Mouse (Mus musculus) forebrain, embryonic 13.5 days (tissue): ENCODE data around the gene Adprh. TPM values are rescaled to one million over a fixed set of nuclear protein-coding genes. Genes with fewer than 3 reads are reported as not detected.

Experiments
- ATAC-seq: fragments of 200-750 bp; cut with Nextera tagmentation; 2 replicates; pipeline ENCODE4 v1.8.0; 2017
- H3K27ac ChIP-seq: fragments of 300-500 bp; sonication (generic); 2 replicates; pipeline ENCODE4 v1.5.1; 2015; ENCODE audit warnings: inconsistent platforms, mild to moderate bottlenecking, moderate library complexity
- H3K27me3 ChIP-seq: fragments of 300-500 bp; sonication (generic); 2 replicates; pipeline ENCODE4 v1.6.1; 2015; ENCODE audit warnings: mild to moderate bottlenecking, inconsistent platforms
- H3K36me3 ChIP-seq: fragments of 300-500 bp; sonication (generic); 2 replicates; pipeline ENCODE4 v1.6.1; 2015; ENCODE audit warnings: mild to moderate bottlenecking, inconsistent platforms; ENCODE audit not compliant: poor library complexity, severe bottlenecking
- H3K4me1 ChIP-seq: fragments of 300-500 bp; sonication (generic); 2 replicates; pipeline ENCODE4 v1.6.1; 2015; ENCODE audit warnings: inconsistent platforms
- H3K4me2 ChIP-seq: fragments of 300-500 bp; sonication (generic); 2 replicates; pipeline ENCODE4 v1.6.1; 2015; ENCODE audit warnings: inconsistent platforms, mild to moderate bottlenecking, moderate library complexity
- H3K4me3 ChIP-seq: fragments of 300-500 bp; sonication (generic); 2 replicates; pipeline ENCODE4 v1.5.1; 2015; ENCODE audit warnings: mild to moderate bottlenecking, inconsistent platforms
- H3K9ac ChIP-seq: fragments of 300-500 bp; sonication (generic); 2 replicates; pipeline ENCODE4 v1.6.1; 2015; ENCODE audit warnings: mild to moderate bottlenecking, inconsistent platforms
- H3K9me3 ChIP-seq: fragments of 300-500 bp; sonication (generic); replicated peaks from 2 replicates; pipeline ENCODE4 v1.6.1; 2016; ENCODE audit warnings: inconsistent platforms
- WGBS: fragments of 180-500 bp; shearing (Covaris S2); methylation state at CpG from one replicate; pipeline ENCODE4 v1.1.7; 2015; 5-methylcytosine and 5-hydroxymethylcytosine counted together
- polyA plus RNA-seq: library from polyadenylated mRNA; unstranded; fragments of >200 nt; fragmentation: Nextera tagmentation; extraction: Ambion mirVana; gene quantifications from 2 replicates; pipeline ENCODE4 v1.2.1, GENCODE M21; 2015

The Adprh gene
- polyA plus RNA-seq, 1 experiment from 2014 or later: 145 TPM

DNA sequence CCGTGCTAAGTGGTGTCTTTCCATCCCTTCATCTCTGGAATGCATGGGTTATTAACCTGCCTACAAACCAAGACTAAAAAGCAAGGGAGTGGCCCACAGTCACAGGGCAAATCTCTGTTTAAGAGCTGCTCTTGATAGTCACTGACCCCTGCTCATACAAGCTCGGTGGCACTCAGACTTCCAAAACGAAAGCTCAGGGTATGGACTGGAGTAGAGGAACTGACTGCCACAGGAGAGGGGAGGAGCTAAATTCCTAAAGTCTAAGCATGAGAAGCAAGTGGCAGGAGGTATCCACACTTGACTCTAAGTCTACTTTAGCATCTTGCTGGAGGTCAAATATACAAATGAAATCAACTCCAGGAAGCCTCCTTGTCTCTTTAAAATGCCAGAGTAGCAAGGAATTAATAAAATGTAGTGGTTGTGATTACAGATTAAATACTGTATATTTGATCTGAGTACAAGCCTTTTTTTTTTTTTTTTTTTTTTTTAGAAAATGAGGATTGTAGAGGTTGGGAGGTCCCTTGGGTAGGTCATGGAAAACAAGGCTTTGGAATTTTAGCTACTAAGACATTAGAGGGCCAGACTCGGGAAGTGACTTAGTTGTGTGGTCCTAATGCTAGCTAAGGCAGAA, 23.3 kb upstream of the Adprh start:
- no peaks in the 10 kb centered on the region for H3K27me3 ChIP-seq
- peak overlapping the region; percentile 68 for H3K4me2 ChIP-seq
- H3K9ac ChIP-seq: no peak overlapping the region
- no peak overlapping the region for H3K27ac ChIP-seq
- H3K36me3 ChIP-seq: no peaks in the 10 kb centered on the region
- 60% methylated on average over 4 of the region's 4 CpGs for WGBS
- H3K4me1 ChIP-seq: peaks cover 9% of the 10 kb centered on the region
- 0 out of 2 replicates have a peak, but pooled peaks have one; percentile 10 for ATAC-seq
- H3K4me3 ChIP-seq: no peak overlapping the region
- H3K9me3 ChIP-seq: no peaks in the 10 kb centered on the region

DNA sequence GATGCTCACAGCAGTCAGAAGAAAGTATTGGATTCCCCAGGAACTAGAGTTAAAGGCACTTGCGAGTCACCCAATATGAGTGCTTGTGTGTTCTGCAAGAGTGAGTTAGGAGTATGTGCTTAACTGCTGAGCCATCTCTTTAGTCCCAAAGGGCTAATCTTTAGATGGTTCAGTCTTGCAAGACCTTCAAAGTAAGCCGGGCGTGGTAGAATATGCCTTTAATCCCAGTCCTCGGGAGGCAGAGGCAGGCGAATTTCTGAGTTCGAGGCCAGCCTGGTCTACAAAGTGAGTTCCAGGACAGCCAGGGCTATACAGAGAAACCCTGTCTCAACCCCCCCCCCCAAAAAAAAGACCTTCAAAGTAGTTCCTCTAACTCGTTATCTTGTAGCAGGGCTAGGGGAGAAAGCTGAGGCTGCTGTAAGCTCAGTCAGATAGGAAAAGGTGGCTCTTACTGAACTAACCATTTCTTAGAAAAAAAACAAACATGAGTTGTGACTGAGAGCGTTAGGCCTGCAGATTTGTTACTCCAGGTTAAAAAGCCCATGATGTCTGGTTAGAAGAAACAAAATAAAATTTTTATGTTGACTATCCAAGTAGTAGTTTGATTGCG, 22.3 kb upstream of the Adprh start:
- no peak overlapping the region for H3K4me2 ChIP-seq
- no peak overlapping the region for H3K4me3 ChIP-seq
- ATAC-seq: no peak
- H3K4me1 ChIP-seq: peaks cover 9% of the 10 kb centered on the region
- no peaks in the 10 kb centered on the region for H3K27me3 ChIP-seq
- H3K36me3 ChIP-seq: no peaks in the 10 kb centered on the region
- H3K27ac ChIP-seq: no peak overlapping the region
- no peaks in the 10 kb centered on the region for H3K9me3 ChIP-seq
- 93% methylated on average over 9 of the region's 9 CpGs for WGBS
- no peak overlapping the region for H3K9ac ChIP-seq

DNA sequence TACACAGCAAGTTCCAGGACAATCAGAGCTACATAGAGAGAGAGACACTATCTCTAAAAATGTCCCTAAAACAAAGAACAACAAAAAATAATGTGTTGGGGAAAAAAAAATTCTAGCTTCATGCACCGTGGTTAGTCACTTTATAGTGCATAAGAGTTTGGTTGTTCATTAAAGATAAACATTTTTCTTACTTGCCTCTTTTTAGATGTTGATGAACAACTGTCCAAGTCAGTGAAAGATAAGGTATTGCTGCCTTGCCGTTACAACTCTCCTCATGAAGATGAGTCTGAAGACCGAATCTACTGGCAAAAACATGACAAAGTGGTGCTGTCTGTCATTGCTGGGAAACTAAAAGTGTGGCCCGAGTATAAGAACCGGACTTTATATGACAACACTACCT, 21.2 kb upstream of the Adprh start:
- no peak for ATAC-seq
- no peak overlapping the region for H3K4me2 ChIP-seq
- H3K9me3 ChIP-seq: no peaks in the 10 kb centered on the region
- 95% methylated on average over 5 of the region's 5 CpGs for WGBS
- H3K4me3 ChIP-seq: no peak overlapping the region
- no peak overlapping the region for H3K9ac ChIP-seq
- H3K4me1 ChIP-seq: peaks cover 9% of the 10 kb centered on the region
- H3K27me3 ChIP-seq: no peaks in the 10 kb centered on the region
- no peak overlapping the region for H3K27ac ChIP-seq
- no peaks in the 10 kb centered on the region for H3K36me3 ChIP-seq

DNA sequence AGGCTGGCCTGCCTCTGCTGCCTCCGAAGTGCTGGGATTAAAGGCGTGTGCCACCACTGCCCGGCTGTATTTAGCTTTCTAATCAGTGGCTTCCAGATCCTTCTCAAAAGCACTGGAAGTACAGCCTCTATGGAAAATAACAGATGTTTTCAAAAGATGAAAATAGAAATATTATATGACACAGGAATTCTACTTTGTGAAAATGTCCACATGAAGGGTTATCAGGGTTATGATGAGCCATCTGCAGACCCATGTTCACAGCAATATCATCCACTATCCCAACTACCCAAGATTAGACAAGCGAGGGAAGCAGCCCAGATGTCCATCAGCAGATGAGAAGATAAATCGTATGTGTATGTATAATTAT, 20.0 kb upstream of the Adprh start:
- H3K9ac ChIP-seq: no peak overlapping the region
- peaks cover 9% of the 10 kb centered on the region for H3K4me1 ChIP-seq
- WGBS: 91% methylated on average over 5 of the region's 5 CpGs
- no peaks in the 10 kb centered on the region for H3K27me3 ChIP-seq
- no peak overlapping the region for H3K4me2 ChIP-seq
- H3K27ac ChIP-seq: no peak overlapping the region
- no peaks in the 10 kb centered on the region for H3K36me3 ChIP-seq
- H3K4me3 ChIP-seq: no peak overlapping the region
- ATAC-seq: no peak
- H3K9me3 ChIP-seq: no peaks in the 10 kb centered on the region

DNA sequence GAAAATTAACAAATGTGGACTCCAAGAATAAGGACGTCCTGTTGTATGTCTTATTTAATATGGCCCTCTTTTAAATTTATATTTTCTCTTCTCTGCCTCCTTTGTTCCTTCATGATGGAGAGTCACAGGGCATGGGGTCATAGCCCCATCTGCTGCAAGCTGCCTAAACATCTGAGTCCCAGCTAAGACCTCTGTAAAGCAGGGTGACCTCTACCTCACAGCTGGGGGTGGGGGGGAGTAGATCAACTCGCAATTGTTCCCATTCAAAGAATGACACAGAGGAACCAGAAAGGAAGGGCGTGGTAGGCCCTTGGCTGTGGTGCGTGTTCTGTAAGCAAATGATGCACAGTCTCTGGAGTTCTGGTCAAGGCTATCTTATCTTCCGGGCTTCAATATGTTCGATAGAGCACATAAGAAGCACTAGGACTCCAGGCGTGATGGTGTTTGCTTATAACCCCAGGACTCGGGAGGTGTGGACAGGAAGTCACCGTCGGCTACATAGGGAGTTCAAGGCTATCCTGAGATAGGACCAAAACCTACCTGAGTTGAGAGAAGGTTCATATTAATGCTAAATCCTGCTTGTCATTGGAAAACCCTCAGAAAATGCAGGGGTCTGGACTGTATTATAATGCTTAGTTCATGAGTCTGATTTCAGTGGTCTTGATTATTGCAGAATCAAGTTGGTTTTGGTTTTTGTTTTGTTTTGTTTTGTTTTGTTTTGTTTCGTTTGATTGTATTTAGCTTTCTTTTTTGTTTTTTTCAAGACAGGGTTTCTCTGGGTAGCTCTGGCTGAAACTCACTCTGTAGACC, 19.4 kb upstream of the Adprh start:
- Histone ChIP-seq H3K36me3 (no peaks in the 10 kb centered on the region), H3K27me3 (no peaks in the 10 kb centered on the region), H3K4me2 (no peak overlapping the region), H3K9me3 (no peaks in the 10 kb centered on the region), H3K4me3 (no peak overlapping the region), H3K9ac (no peak overlapping the region), H3K27ac (no peak overlapping the region), H3K4me1 (peaks cover 8% of the 10 kb centered on the region)
- 83% methylated on average over 11 of the region's 11 CpGs for WGBS
- no peak for ATAC-seq

DNA sequence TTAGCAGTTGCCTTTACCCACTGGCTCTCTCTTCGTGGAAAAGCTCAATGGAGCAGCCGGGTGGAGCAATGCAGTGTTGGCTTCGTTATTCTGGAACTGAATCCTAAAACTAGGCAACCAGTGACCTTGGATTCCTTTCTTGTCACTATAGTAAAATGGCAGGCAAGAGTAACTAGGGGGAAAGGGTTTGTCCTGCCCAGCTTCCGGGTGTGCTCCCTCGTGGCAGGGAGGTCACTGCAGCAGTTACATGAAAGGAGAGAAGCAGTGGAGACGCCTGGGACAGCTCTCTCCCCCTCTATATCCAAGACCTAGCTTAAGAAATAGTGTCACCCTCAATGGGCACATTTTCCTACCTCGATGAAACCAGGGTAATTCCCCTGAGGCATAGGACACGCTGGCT, 16.9 kb upstream of the Adprh start:
- no peak overlapping the region for H3K4me2 ChIP-seq
- H3K9ac ChIP-seq: no peak overlapping the region
- H3K9me3 ChIP-seq: no peaks in the 10 kb centered on the region
- H3K27me3 ChIP-seq: no peaks in the 10 kb centered on the region
- H3K4me3 ChIP-seq: no peak overlapping the region
- H3K4me1 ChIP-seq: no peaks in the 10 kb centered on the region
- 76% methylated on average over 8 of the region's 8 CpGs for WGBS
- H3K36me3 ChIP-seq: no peaks in the 10 kb centered on the region
- no peak overlapping the region for H3K27ac ChIP-seq
- ATAC-seq: no peak

DNA sequence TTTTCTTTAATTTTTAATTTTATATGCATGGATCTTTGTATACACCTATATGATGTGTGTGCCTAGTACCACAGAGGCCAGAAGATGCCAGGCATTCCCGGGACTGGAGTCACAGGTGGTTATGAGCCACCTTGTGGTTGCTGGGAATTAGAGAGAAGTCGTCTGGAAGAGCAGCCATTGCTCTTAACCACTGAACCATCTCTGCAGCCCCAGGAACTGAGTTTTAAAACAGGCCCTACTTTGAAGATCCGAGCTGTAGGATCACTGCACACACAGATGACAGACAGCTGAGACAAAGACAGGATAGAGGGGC, 16.2 kb upstream of the Adprh start:
- no peak overlapping the region for H3K4me2 ChIP-seq
- no peak overlapping the region for H3K27ac ChIP-seq
- no peak for ATAC-seq
- no peak overlapping the region for H3K9ac ChIP-seq
- H3K27me3 ChIP-seq: no peaks in the 10 kb centered on the region
- no peaks in the 10 kb centered on the region for H3K36me3 ChIP-seq
- WGBS: 40% methylated on average over 3 of the region's 3 CpGs
- no peak overlapping the region for H3K4me3 ChIP-seq
- no peaks in the 10 kb centered on the region for H3K9me3 ChIP-seq
- no peaks in the 10 kb centered on the region for H3K4me1 ChIP-seq

DNA sequence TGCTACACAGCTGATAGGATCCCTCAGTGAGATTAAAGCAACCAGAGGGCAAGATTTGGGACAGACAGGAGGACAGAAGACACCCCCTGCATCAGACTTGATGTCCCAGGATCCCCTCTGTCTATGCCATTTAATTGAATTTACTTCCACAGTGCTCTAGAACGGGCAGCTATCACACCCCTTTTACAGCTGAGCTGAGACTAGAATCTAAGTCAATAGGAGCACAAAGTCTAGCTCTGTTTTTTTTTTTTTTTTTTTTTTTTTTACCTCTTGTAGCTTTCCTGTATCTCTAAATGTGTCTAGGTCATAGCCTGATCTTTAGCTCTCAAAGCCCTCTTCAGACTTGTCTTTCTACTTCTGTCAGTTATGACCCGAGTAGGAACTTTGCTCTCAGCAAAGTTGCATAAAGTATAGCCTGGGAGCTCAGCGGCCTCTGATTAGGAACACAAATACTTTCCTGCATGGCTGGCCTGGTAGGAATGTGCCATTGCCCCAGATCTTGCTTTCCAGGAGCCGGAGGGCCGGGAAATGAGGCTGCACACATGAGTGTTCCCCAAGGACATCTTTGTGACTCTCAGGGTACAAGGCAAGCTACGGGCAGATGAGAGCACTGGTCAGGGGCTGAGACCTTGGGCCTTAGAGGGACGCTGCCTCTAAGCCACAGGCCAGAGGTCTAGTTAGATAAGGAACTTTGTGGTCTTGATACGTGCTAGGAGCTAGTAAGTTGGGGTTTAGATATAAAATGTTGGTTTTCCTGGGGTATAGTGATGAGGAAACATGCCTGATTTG, 15.6 kb upstream of the Adprh start:
- no peaks in the 10 kb centered on the region for H3K27me3 ChIP-seq
- H3K27ac ChIP-seq: no peak overlapping the region
- no peaks in the 10 kb centered on the region for H3K36me3 ChIP-seq
- H3K4me2 ChIP-seq: no peak overlapping the region
- WGBS: 88% methylated on average over 8 of the region's 8 CpGs
- no peak overlapping the region for H3K9ac ChIP-seq
- ATAC-seq: no peak
- no peaks in the 10 kb centered on the region for H3K4me1 ChIP-seq
- no peaks in the 10 kb centered on the region for H3K9me3 ChIP-seq
- no peak overlapping the region for H3K4me3 ChIP-seq

DNA sequence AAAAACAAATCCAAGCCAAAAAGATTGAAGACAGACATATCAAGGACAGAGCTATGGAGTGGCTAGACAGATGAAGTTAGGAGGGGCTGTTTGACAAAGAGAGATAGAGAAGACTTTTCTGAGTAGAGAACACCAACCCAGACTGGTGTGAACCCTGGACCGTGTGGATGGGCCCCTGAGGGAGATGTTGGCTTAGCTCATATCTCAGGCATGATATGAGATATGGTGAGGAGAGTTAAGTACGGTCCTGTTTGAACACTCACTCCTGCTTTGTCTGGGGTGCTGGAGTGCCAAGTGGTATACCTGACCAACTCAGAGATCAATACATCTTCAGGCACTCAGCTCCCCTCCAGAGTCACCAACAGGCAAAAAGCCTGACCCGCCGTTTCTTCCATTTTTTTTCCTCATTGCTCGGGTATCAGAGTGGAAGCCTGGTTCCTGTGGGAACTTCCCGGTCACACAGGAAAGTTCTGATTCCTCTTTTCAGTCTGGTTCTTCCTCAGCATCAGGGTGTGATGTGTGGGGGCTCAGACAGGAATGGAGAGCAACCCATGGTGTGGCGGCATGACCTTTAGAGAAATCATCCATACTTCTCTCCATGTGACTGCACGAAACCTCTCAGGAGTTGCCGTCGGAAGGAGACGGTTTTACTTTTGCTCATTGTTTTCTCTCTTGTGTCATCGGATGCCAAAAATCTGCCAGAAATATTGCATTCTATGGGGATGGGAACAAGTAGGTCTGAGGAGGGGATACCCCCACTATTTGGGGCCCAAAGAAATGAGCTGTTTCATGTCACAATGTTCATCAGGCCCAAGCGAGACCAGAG, 14.8 kb upstream of the Adprh start:
- H3K9me3 ChIP-seq: no peaks in the 10 kb centered on the region
- H3K27me3 ChIP-seq: no peaks in the 10 kb centered on the region
- H3K4me1 ChIP-seq: no peaks in the 10 kb centered on the region
- H3K4me2 ChIP-seq: no peak overlapping the region
- H3K27ac ChIP-seq: no peak overlapping the region
- WGBS: 91% methylated on average over 13 of the region's 13 CpGs
- no peak overlapping the region for H3K9ac ChIP-seq
- H3K36me3 ChIP-seq: no peaks in the 10 kb centered on the region
- H3K4me3 ChIP-seq: no peak overlapping the region
- no peak for ATAC-seq

DNA sequence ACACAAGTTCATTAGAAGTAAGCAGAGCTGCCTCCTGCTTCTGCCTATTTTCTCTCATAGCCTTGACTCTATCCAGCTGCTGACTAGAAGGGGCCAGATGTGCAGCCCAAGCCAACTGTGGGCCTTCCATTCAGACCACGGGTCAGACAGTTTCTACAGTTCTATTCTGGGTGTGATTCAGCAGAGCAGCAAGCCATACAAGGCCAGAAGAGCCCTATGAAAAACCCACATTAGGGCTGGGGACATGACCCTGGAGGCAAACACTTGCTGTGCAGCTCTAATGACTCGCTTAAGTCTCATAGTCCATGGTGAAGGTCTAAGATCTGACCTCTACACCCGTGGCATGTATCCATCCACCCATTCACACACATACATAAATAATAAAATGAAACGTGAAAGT, 13.6 kb upstream of the Adprh start:
- H3K27ac ChIP-seq: no peak overlapping the region
- no peaks in the 10 kb centered on the region for H3K27me3 ChIP-seq
- no peaks in the 10 kb centered on the region for H3K4me1 ChIP-seq
- no peaks in the 10 kb centered on the region for H3K9me3 ChIP-seq
- no peak overlapping the region for H3K4me2 ChIP-seq
- no peak overlapping the region for H3K9ac ChIP-seq
- no peak for ATAC-seq
- 77% methylated on average over 4 of the region's 4 CpGs for WGBS
- H3K36me3 ChIP-seq: no peaks in the 10 kb centered on the region
- no peak overlapping the region for H3K4me3 ChIP-seq

DNA sequence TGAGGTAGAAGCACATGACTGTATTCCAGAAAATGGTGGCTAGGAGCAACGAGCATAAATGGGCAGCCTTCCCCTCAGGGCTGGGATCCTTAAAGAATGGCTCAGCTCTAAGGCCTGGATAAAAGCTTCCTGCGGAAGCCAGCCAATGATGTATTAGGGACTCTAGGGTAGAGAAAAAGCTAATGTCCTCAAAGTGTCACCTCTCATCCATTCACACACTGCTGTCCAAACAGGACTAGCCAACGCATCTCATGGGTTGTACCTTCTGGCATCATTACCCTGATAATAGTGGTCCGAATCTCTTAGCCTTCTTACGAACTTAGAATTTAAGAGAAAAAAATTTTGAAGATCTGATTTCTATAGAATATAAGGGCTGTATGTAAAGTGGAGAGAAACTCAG, 10.8 kb upstream of the Adprh start:
- 92% methylated on average over 5 of the region's 5 CpGs for WGBS

More for the DNA sequence above, 10.8 kb upstream of the Adprh start:
- Histone ChIP-seq H3K9me3 (no peaks in the 10 kb centered on the region), H3K4me3 (no peak overlapping the region), H3K27me3 (no peaks in the 10 kb centered on the region), H3K4me2 (no peak overlapping the region), H3K36me3 (no peaks in the 10 kb centered on the region), H3K9ac (no peak overlapping the region), H3K4me1 (no peaks in the 10 kb centered on the region), H3K27ac (no peak overlapping the region)
- no peak for ATAC-seq
